Mouse (Mus musculus): ENCODE results near the gene Ecm1. TPM values are rescaled to one million over a fixed set of nuclear protein-coding genes. Genes with fewer than 3 reads are reported as not detected.

Ecm1 gene
- polyA plus RNA-seq, 1 experiment from 2014 or later: 10.0 TPM

DNA sequence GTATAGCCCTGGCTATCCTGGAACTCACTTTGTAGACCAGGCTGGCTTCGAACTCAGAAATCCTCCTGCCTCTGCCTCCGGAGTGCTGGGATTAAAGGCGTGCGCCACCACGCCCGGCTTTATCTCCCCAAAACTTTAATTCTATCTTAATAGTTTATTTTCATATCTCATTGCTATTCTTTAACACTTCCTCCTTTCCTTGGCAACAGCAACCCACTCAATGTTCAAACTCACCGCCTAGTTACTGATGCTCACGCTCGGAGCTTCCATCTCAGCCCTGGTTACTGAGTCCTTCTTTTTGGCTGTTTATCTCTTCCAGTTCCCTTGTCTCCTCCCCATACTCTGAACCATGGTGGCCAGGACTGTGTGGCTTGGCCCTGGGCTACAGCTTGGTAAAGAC, 7.1 kb downstream of the Ecm1 start:
- H3K9ac ChIP-seq (ENCODE audit: low read depth, low read length): no peak overlapping the region
- no peaks in the 10 kb centered on the region for H3K27me3 ChIP-seq (ENCODE audit: control insufficient read depth, insufficient read depth, low read depth, low read length)
- H3K36me3 ChIP-seq (ENCODE audit: control insufficient read depth, insufficient read depth, low read length): peaks cover 3% of the 10 kb centered on the region; the same call in 1 of the 2 replicates
- no peaks in the 10 kb centered on the region for H3K4me1 ChIP-seq (ENCODE audit: control insufficient read depth, insufficient read depth, low read length)
- WGBS: 96% methylated on average over 9 of the region's 9 CpGs
- no peak for ATAC-seq
- H3K4me2 ChIP-seq (ENCODE audit: low read length): no peak overlapping the region
- no peaks in the 10 kb centered on the region for H3K9me3 ChIP-seq (replicated peaks; ENCODE audit: control insufficient read depth, low read length, poor library complexity, severe bottlenecking)
- H3K4me3 ChIP-seq (ENCODE audit: low read depth, low read length): no peak overlapping the region
- no peak overlapping the region for H3K27ac ChIP-seq (ENCODE audit: low read length)

DNA sequence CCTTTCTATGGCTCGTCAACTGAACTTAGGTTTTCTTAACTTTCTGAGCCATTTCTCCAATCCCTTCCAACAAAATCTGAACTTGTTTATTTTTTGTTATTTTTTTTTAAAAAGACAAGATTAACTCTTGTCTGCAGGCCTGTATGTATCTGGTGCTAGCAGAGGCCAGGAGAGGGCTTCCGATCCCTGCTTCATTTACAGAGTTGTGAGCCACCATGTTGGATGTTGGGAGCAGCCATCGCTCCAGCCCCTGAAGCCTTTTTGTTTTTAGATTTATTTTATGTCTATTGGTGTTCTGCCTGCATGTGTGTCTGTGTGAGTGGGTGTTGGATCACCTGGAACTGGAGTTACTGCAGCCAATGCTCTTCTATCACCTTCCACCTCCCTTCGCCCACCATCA, 7.6 kb downstream of the Ecm1 start:
- Histone ChIP-seq H3K27me3 (ENCODE audit: control insufficient read depth, insufficient read depth, low read depth, low read length) (no peaks in the 10 kb centered on the region), H3K4me2 (ENCODE audit: low read length) (no peak overlapping the region), H3K9ac (ENCODE audit: low read depth, low read length) (no peak overlapping the region), H3K4me1 (ENCODE audit: control insufficient read depth, insufficient read depth, low read length) (no peaks in the 10 kb centered on the region), H3K9me3 (replicated peaks; ENCODE audit: control insufficient read depth, low read length, poor library complexity, severe bottlenecking) (no peaks in the 10 kb centered on the region), H3K4me3 (ENCODE audit: low read depth, low read length) (no peak overlapping the region), H3K27ac (ENCODE audit: low read length) (no peak overlapping the region), H3K36me3 (ENCODE audit: control insufficient read depth, insufficient read depth, low read length) (peaks cover 3% of the 10 kb centered on the region; the same call in 1 of the 2 replicates)
- 92% methylated on average over 4 of the region's 4 CpGs for WGBS
- ATAC-seq: no peak

DNA sequence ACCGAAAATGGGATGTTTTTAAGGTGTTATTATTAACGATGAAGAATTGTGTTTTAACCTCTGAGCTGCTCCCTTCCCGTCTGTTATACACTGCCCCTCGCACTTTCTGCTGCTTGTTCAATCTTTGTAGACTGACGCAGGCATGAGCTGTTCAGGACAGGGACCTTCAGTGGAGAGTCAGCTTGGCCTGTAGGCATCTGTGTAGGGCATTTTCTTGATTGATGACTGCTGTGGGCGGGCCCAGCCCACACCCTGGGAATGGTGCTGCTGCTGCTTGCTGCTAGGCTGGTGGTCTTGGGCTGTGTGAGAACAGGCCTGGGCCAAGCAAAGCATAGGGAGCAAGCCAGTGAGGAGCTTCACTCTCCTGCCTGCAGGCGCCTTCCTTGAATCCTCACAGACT, 8.9 kb downstream of the Ecm1 start:
- H3K4me2 ChIP-seq (ENCODE audit: low read length): no peak overlapping the region
- WGBS: 90% methylated on average over 7 of the region's 7 CpGs
- H3K9me3 ChIP-seq (replicated peaks; ENCODE audit: control insufficient read depth, low read length, poor library complexity, severe bottlenecking): no peaks in the 10 kb centered on the region
- 0 out of 2 replicates have a peak, but pooled peaks cover 3% of the 10 kb centered on the region for H3K36me3 ChIP-seq (ENCODE audit: control insufficient read depth, insufficient read depth, low read length)
- H3K9ac ChIP-seq (ENCODE audit: low read depth, low read length): no peak overlapping the region
- H3K27ac ChIP-seq (ENCODE audit: low read length): no peak overlapping the region
- no peak for ATAC-seq
- no peaks in the 10 kb centered on the region for H3K27me3 ChIP-seq (ENCODE audit: control insufficient read depth, insufficient read depth, low read depth, low read length)
- H3K4me3 ChIP-seq (ENCODE audit: low read depth, low read length): no peak overlapping the region
- H3K4me1 ChIP-seq (ENCODE audit: control insufficient read depth, insufficient read depth, low read length): no peaks in the 10 kb centered on the region

DNA sequence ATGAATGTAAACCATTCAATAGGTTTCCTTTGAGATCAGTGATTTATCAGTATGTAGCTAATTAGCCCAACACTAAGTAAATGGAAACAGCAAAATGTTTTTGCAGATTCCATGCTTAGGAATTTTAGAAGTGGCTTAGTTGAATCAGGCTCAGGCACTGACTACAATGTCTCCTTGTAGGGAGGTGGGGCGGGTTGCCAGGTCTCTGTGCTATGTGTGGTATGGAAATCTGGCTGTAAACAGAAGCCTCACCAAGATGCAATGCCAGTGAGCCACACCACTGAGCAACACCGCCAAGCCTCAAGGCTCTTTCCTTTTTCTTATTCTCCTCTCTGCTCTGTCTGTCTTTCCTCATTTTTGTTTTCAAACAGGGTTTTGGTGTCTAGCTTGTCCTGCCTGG, 10.5 kb downstream of the Ecm1 start:
- Histone ChIP-seq H3K4me3 (ENCODE audit: low read depth, low read length) (no peak overlapping the region), H3K4me2 (ENCODE audit: low read length) (no peak overlapping the region), H3K27ac (ENCODE audit: low read length) (no peak overlapping the region), H3K27me3 (ENCODE audit: control insufficient read depth, insufficient read depth, low read depth, low read length) (no peaks in the 10 kb centered on the region), H3K4me1 (ENCODE audit: control insufficient read depth, insufficient read depth, low read length) (no peaks in the 10 kb centered on the region), H3K9me3 (replicated peaks; ENCODE audit: control insufficient read depth, low read length, poor library complexity, severe bottlenecking) (no peaks in the 10 kb centered on the region), H3K9ac (ENCODE audit: low read depth, low read length) (no peak overlapping the region), H3K36me3 (ENCODE audit: control insufficient read depth, insufficient read depth, low read length) (no peaks in the 10 kb centered on the region)
- ATAC-seq: no peak
- 81% methylated on average over 2 of the region's 2 CpGs for WGBS

DNA sequence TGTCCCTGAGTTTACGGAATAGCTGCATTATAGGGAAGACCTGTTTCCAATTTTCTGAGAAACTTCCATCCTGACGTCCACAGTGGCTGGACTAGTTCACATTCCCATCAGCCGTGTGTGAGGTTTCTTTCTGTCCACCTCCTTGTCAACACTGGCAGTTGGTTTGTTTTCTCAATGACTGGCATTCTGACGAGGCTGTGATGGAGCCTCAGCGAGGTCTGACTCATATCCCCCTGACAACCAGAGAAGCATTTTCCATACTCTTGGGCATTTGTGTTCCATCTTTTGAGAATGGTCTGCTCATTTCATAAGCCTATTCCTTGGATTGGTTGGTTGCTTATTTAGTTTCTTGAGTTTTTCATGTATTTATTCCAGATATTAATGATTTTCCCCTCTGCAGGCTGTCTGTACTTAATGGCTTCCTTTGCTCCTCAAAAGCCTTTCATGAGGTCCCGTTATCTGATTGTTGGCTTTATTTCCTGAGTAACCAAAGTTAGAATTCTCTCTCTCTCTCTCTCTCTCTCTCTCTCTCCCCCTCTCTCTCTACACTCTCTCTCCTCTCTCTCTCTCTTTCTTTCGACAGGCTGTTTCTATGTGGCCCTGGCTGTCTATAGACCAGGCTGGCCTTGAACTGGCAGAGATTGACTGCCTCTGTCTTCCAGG, 12.5 kb downstream of the Ecm1 start:
- Histone ChIP-seq H3K4me1 (ENCODE audit: control insufficient read depth, insufficient read depth, low read length) (no peaks in the 10 kb centered on the region), H3K27ac (ENCODE audit: low read length) (no peak overlapping the region), H3K9me3 (replicated peaks; ENCODE audit: control insufficient read depth, low read length, poor library complexity, severe bottlenecking) (no peaks in the 10 kb centered on the region), H3K9ac (ENCODE audit: low read depth, low read length) (no peak overlapping the region), H3K4me2 (ENCODE audit: low read length) (no peak overlapping the region), H3K36me3 (ENCODE audit: control insufficient read depth, insufficient read depth, low read length) (no peaks in the 10 kb centered on the region), H3K27me3 (ENCODE audit: control insufficient read depth, insufficient read depth, low read depth, low read length) (no peaks in the 10 kb centered on the region), H3K4me3 (ENCODE audit: low read depth, low read length) (no peak overlapping the region)
- ATAC-seq: no peak
- 78% methylated on average over 7 of the region's 7 CpGs for WGBS

DNA sequence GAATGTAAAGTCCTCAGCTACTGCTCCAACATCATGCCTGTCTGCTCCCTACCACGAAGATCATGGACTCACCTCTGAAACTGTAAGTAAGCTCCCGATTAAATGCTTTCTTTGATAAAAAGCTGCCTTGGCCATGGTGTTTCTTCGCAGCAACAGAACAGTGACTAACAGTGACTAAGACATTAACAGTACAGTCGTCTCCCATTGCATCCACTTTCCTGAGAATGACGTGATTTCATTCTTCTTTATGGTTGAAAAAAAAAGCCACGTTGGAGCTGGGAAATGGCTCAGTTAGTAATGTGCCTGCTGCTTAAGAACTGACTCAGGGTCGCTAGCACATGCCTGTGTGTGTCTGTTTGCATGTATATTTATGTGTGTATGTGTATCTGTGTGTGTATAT, 13.5 kb downstream of the Ecm1 start:
- Histone ChIP-seq H3K4me2 (ENCODE audit: low read length) (no peak overlapping the region), H3K4me1 (ENCODE audit: control insufficient read depth, insufficient read depth, low read length) (no peaks in the 10 kb centered on the region), H3K4me3 (ENCODE audit: low read depth, low read length) (no peak overlapping the region), H3K27ac (ENCODE audit: low read length) (no peak overlapping the region), H3K36me3 (ENCODE audit: control insufficient read depth, insufficient read depth, low read length) (no peaks in the 10 kb centered on the region), H3K27me3 (ENCODE audit: control insufficient read depth, insufficient read depth, low read depth, low read length) (no peaks in the 10 kb centered on the region), H3K9me3 (replicated peaks; ENCODE audit: control insufficient read depth, low read length, poor library complexity, severe bottlenecking) (no peaks in the 10 kb centered on the region), H3K9ac (ENCODE audit: low read depth, low read length) (no peak overlapping the region)
- ATAC-seq: no peak
- 87% methylated on average over 7 of the region's 7 CpGs for WGBS

DNA sequence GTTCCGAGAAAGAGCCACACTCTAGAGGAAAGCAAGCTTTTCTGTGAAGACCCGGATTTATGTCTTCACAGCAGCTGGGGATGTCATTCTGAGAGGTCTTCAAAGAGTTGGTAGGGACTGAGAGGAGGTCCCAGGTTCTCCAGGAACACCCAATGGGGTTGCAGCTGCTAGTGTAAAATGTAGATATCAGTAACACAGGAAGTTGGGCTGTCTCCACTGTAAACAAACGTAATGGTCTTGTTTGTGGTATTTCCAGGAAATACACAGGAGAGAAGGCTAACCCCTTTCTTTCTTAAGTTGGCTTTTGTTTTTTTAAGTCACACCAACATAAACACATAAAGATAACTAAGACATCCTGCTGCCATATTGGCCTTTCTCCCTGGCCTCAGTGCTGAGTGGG, 17.0 kb downstream of the Ecm1 start:
- Histone ChIP-seq H3K27me3 (ENCODE audit: control insufficient read depth, insufficient read depth, low read depth, low read length) (no peaks in the 10 kb centered on the region), H3K4me1 (ENCODE audit: control insufficient read depth, insufficient read depth, low read length) (no peaks in the 10 kb centered on the region), H3K27ac (ENCODE audit: low read length) (no peak overlapping the region), H3K9me3 (replicated peaks; ENCODE audit: control insufficient read depth, low read length, poor library complexity, severe bottlenecking) (no peaks in the 10 kb centered on the region), H3K4me3 (ENCODE audit: low read depth, low read length) (no peak overlapping the region), H3K9ac (ENCODE audit: low read depth, low read length) (no peak overlapping the region), H3K4me2 (ENCODE audit: low read length) (no peak overlapping the region), H3K36me3 (ENCODE audit: control insufficient read depth, insufficient read depth, low read length) (no peaks in the 10 kb centered on the region)
- WGBS: 84% methylated on average over 3 of the region's 3 CpGs
- no peak for ATAC-seq

DNA sequence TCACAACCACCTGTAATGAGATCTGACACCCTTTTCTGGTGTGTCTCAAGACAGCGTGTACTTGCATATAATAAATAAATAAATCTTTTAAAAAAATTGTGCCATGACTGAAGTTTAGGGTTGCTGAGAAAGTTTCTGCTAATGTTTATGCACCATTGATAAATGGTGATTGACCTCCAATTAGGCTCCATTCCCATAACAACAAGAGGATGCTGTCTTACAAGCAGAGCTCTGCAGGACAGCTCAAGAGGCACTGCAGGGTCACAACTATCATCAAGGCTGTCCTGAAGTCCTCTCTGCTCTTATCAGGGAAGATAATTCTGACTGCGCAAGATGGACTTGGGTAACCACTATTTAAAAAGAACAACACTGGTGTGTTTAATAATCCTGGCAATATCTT, 21.2 kb downstream of the Ecm1 start:
- no peak for ATAC-seq

DNA sequence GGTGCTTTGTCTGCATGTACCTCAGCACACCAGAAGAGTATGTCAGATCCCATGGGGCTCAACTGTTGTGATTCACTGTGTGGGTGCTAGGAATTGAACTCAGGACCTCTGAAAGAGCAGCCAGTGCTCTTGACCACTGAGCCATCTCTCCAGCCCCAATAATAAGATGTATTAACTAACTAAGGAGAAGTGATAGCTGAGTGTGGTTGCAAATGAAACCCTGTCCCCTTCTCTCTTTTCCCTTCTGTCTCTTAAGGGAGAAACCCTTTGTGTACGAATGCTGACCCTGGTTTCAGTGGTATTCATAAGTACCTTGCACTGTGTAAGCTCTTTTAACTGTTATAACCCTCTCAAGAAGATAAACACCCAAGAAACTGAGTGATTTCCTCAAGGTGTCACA, 23.3 kb downstream of the Ecm1 start:
- H3K9ac ChIP-seq (ENCODE audit: low read depth, low read length): no peak overlapping the region
- no peaks in the 10 kb centered on the region for H3K36me3 ChIP-seq (ENCODE audit: control insufficient read depth, insufficient read depth, low read length)
- H3K4me2 ChIP-seq (ENCODE audit: low read length): no peak overlapping the region
- 82% methylated on average over 1 of the region's 1 CpGs for WGBS
- no peaks in the 10 kb centered on the region for H3K4me1 ChIP-seq (ENCODE audit: control insufficient read depth, insufficient read depth, low read length)
- no peaks in the 10 kb centered on the region for H3K27me3 ChIP-seq (ENCODE audit: control insufficient read depth, insufficient read depth, low read depth, low read length)
- H3K9me3 ChIP-seq (replicated peaks; ENCODE audit: control insufficient read depth, low read length, poor library complexity, severe bottlenecking): no peaks in the 10 kb centered on the region
- H3K4me3 ChIP-seq (ENCODE audit: low read depth, low read length): no peak overlapping the region
- H3K27ac ChIP-seq (ENCODE audit: low read length): no peak overlapping the region
- no peak for ATAC-seq

More for the DNA sequence above, 21.2 kb downstream of the Ecm1 start:
- 99% methylated on average over 2 of the region's 2 CpGs for WGBS
- Histone ChIP-seq H3K36me3 (ENCODE audit: control insufficient read depth, insufficient read depth, low read length) (no peaks in the 10 kb centered on the region), H3K4me3 (ENCODE audit: low read depth, low read length) (no peak overlapping the region), H3K27ac (ENCODE audit: low read length) (no peak overlapping the region), H3K27me3 (ENCODE audit: control insufficient read depth, insufficient read depth, low read depth, low read length) (no peaks in the 10 kb centered on the region), H3K9me3 (replicated peaks; ENCODE audit: control insufficient read depth, low read length, poor library complexity, severe bottlenecking) (no peaks in the 10 kb centered on the region), H3K4me1 (ENCODE audit: control insufficient read depth, insufficient read depth, low read length) (no peaks in the 10 kb centered on the region), H3K9ac (ENCODE audit: low read depth, low read length) (no peak overlapping the region), H3K4me2 (ENCODE audit: low read length) (no peak overlapping the region)

Data from midbrain, embryonic 16.5 days (tissue).